Mouse (Mus musculus) heart, postnatal 36 days (tissue): ENCODE results near the gene Pea15a. TPM values are rescaled to one million over a fixed set of nuclear protein-coding genes. Genes with fewer than 3 reads are reported as not detected.
"Not testable (repeated sequence)": the region's sequence is repeated elsewhere in the genome, so short reads cannot be mapped to it uniquely, and the experiment has no call there.

ENCODE experiments used
- DNase-seq, 2 experiments: peaks; one replicate each; pipeline ENCODE4 v3.0.0; 2021 to 2022
- intact Hi-C: fragments of 180-260 bp; cut with DNase I; formaldehyde crosslinking; loops from one replicate; pipeline ENCODE4 v1.15.1; 2025
- total RNA-seq, 2 experiments: library from RNA; stranded (reverse); gene quantifications; 2 replicates each; pipeline ENCODE4 v1.2.3; 2021

Gene Pea15a
- total RNA-seq, result 10 to 100 TPM; 59.1 to 65.0 TPM

DNA sequence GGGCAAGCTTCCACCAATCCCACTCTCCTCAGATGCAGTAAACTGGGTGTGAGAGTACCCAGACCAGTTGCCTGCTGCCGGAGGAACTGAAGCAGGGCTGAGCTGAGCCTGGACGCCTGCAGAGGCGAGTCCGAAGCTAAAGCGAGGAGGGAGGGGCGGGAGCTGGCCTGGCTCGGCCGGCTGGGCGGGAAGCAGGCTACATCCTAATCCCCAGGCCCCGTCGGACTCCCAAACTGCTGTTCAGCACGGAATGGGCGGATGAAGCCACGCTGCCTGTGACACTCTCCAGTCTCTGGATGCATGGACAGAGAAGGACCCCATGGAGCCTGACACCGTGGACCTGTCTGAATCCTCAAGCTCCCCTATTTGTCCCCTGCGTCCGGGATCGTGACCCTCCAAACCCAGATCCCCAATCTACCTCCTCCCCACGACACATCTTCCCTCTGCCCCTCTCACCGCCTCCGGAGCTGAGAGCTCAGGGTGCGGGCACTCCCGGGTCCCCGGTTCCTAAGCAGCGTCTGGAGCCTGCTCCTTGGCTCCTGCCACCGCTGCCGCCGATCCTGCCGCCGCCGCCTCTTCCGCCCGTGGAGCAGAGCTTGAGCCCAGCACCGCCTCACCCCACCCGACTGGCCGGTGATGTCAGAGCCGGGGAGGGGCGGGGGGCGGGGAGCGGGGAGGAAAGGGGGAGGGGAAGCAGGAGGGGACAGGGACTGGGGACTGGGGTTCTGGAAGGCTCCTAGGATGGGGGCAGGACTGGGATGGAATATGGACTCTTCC is at the start of gene Pea15a:
Gene Pea15a, minus strand, starts transcription at position 664 of the 777 bp plus-strand sequence.
- DNase-seq, result peak; percentile 86 to 88
- intact Hi-C loops, result loop anchor here (2.0 kb wide), 1 partner anchor 58 kb away; the partner anchor contains the start of gene Dcaf8

DNA sequence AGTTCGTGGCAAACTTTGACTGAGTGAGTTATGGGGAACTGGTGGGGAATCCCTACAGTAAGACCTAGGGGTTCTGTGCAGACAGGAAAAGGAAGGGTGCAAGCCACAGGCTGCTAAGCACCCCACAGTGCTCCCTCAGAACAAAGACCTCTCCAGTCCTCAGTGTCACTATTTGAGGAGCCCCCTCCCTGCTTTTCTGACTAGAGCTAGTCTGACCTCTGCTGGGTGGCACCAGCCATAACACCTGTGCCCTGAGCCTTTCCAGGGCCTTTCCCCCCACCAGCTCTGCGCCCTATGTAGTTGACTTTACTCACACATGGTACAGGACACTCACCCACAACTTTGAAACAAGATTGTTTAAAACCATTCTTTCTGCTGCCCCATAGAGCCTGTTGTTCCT is 41.1 kb upstream of the Pea15a start:
- intact Hi-C loops, result loop anchor here (1.0 to 5.0 kb wide), 5 partner anchors 55 to 201 kb away; partner anchors contain the start of gene Dcaf8
- peak; percentile 31 to 34 for DNase-seq

DNA sequence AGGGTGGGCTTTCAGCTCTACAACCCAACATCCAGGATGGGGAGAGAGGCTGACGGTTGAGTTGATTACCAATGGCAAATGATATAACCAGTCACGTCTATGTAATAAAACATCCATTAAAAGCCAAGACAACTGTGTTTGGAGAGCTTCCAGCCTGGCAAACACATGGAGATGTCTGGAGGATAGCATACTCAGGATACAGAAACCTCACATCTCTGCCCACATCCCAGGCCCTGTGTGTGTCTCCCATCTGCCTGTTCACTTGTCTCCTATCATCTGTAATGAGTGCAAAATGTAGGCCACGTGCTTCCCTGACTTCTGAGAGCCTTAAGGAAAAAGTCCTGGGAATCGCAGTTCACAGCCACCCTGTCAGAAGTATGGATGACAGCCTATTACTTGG is 40.6 kb upstream of the Pea15a start:
- intact Hi-C loops, result loop anchor here (1.0 to 5.0 kb wide), 4 partner anchors 55 to 128 kb away; partner anchors contain the start of gene Dcaf8
- DNase-seq, result no peak

DNA sequence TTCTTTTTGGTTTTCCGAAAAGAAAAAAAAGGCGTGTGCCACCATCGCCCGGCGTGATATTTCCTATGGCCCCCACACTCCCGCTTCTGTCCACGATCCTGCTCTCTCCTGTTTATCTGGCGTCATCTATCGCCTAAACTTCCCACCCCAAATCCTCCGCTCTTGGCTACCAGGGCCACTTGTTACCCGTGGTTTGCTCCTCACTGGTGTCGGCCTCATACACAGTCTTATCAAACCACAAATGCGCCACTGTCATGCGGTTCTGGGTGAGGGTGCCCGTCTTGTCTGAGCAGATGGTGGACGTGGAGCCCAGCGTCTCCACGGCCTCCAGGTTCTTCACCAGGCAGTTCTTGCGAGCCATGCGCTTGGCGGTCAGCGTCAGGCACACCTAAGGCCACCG is 38.0 kb upstream of the Pea15a start:
- intact Hi-C loops, result loop anchor here (5.0 kb wide), 2 partner anchors 58 to 97 kb away; partner anchors contain the start of gene Dcaf8
- not testable (repeated sequence) for DNase-seq

DNA sequence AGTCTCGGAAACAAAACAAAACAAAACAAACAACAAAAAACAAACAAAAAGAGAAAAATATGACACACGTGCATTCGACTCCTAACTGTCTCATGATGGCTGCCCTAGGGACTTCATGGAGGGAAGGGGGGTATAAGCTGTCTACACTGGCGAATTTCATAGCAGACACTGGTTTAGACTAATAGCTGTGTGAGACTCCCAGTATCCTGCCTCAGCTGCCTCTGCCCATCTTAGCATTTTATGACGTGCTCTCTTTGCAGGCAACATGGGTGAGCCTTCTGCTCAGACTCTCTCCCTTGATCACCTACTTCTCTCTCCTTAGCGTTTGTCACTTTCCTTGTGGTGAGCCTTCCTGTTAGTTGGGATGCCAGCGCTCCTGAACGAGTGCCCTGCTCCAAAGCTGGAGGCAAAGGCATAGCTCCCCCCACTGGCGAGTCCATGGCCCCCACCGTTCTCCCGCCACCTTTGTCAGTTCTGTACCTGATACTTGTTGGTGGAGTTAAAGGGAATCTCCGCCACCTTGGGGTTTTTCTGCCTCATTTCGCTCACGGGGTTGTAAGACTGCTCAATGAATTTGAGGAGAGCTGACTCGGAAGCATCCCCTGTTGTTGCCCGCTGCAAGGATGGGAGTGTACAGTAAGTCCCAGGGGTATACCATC is 37.1 kb upstream of the Pea15a start:
- peak; percentile 38 to 49 for DNase-seq
- intact Hi-C loops, result no loop called here

DNA sequence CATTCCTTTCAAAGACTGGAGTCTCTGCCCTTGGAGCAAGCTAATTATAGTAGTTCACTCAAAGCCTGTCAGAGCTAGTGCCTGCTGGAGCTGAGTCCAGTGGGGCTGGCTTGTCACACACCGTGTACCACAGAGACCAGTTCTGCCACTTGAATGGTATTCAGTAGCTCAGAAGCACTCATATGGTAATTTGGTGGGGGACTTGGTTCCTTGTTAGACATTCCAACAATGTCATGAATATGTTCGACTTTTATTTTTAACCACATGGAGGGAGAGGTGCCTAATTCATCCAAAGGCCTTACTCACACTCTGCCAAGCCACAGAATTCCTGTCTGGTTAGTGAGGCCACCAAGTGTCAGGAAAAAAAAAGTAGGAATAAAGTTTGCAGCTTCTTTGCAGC is 35.8 kb upstream of the Pea15a start:
- DNase-seq, result peak in 1 of 2 experiments; percentile 34
- intact Hi-C loops, result no loop called here

DNA sequence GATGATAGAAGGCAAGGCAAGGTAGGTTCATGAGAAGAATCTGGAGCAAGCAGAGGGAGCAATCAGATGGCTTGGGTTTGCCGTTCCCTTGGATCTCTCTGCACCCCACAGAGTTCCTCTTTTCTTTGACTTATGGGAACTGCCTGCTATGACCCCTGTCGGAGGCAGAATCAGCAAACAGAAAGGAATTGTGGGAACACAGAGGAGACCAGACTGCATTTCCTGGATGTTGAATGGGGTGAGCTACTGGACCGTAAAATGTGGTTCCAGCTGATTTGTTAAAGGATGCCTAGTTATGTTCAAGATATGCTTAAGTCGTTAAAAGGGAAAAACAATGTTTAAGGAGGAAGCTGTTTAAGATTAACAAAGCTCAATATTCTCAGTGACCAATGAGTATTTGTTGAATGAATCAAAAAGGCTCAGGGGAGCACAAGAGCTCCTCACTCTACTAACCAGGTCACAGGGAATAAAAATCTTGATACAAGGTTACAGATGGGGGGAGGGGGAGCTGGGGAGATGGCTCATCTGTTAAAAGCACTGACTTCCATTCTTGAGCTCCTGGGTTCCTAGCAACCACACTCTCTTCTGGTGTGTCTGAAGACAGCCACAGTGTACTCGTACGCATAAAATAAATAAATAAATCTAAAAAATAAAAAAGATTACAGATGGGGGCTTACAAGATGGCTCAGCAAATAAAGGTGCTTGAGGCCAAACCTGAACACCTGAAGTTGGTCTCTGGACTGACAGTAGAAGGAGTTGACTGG is 34.5 kb upstream of the Pea15a start:
- intact Hi-C loops, result no loop called here

DNA sequence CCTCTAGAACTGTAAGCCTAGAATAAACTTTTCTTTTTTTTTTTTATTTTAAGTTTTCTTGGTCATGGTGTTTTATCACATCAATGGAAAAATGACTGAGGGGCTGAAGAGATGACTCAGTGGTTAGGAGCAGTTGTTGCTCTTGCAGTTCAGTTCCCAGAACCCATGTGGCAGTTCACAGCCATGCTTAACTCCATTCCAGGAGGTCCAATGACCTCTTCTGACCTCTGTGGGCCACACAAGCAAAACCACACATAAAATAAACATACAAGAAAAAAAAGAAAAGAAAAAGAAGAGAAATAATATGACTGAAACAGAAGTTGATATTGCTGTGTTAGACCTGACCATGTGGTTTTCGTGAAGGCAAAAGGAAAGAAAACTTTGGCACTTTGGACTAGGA is 22.6 kb upstream of the Pea15a start:
- intact Hi-C loops, result no loop called here
- DNase-seq, result no peak

More for the DNA sequence above, 34.5 kb upstream of the Pea15a start:
- no peak for DNase-seq

DNA sequence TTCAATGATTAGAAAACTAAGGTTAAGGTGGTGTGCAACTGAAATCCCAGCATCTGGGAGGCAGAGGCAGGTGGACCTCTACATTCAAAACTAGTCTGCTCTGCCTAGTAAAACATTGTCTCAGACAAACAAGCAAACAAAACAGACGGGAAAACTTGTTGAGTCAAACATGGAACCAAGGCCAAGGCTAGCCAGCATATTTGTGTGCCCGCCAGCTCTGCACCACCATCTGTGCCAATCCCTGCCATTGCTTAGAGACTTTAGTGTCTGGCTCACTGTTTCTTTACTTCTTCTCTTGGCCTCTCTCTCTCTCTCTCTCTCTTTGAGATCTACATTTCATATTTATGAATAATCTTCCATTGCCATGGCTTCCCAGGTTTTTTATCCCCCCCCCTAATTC is 21.6 kb upstream of the Pea15a start:
- DNase-seq, result no peak
- intact Hi-C loops, result no loop called here

DNA sequence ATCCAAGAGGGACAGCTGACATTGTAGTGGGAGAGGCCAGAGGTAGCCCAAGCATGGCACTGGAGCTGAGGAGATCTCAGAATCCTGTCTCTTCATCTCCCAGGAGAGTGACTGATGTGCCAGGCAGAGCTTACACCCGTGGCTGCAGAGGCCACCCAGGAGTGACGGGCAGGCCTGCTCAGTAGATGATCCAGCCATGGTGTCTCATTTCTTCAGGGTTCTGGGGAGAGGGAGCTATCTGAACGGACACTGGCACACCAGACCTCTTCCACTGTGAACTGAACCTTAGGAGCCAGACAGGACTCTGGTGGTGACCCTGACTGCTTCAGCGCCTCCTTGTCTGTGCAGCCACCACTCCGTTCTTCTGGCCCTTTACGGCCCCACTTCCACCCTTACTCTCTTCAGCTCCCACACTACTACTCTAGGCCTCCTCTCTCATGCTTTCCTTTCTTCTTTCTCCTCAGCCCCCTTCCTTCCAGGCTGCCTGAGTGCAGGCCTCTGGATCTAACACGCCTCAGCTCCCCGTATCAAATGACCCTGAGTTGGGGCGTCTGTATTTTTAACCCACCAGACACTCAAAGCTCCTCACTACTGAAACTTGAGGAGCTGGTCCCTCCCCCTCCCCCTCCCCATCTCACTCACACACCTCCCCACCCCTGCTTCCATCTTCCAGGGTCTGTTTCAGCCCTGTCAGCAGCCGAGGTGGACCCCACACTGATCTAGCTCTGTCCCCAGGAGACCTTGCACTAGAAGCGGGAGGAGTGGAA is 14.9 kb upstream of the Pea15a start:
- intact Hi-C loops, result no loop called here
- no peak for DNase-seq

DNA sequence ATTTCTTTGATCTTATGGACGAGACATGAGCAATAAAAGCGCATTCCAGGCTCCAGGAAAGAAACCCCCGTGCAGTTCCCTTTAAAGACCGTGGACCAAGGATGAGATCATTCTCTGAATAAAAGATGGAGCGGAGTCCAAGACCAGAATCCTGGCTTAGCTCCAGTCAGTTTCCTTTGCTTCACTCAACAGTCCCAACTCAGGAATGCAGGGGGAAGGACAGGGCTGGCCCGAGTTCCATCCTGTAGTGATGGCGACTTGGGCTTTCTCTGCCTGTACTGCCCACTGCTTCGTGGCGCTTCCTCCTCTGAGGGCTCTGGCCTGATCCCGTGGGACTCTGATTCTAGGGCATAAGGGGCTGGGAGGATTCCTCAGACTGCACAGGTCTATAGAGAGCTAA is 13.8 kb upstream of the Pea15a start:
- intact Hi-C loops, result no loop called here
- DNase-seq, result peak; percentile 73 to 81

DNA sequence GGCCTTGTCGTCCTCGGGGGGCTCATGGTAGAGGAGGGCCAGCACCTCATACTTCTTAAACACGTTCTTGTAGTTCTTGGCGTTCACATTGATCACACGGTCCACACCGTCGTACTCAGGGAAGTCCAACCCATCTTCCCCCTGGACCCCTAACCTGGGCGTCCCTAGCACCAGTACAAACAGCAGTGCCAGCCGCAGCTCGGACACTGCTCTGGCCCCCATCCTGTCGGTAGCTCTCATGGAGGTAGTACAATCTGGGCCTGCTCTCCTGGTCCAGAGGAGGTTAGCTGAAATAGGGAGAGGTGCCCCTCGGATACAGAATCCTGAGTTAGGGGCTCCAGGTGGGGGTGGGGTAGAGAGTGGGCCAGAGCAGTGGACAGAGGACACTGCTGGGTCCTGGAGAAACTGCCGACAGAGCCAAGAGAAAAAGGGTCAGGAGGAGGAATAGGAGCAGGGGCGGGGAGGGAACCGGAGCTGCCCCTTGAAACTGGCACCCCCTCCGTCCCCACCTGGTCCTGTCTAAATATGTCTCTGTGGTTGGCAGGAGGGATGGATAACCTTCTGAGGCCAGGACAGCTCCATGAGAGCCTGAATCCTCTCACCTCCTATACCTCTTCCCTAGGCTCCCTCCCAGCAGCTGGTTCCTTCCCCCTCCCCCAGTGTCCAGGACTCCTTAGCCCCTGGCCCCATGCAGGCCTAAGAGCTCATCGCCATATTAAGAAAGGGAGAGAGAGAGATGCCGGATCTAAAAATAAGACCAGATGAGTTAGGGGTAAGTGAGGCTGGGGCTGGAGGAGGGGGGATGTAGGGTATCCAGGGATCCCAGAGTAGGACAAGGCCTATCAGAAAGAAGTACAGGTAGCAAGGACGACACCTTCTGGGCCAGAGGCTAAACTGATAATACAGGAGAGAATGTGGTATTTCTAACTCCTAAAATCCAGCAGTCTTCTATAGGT is 13.1 kb upstream of the Pea15a start, which contains the start of gene Casq1:
Gene Casq1, minus strand, starts transcription at position 418 of the 956 bp plus-strand sequence.
- no peak for DNase-seq

DNA sequence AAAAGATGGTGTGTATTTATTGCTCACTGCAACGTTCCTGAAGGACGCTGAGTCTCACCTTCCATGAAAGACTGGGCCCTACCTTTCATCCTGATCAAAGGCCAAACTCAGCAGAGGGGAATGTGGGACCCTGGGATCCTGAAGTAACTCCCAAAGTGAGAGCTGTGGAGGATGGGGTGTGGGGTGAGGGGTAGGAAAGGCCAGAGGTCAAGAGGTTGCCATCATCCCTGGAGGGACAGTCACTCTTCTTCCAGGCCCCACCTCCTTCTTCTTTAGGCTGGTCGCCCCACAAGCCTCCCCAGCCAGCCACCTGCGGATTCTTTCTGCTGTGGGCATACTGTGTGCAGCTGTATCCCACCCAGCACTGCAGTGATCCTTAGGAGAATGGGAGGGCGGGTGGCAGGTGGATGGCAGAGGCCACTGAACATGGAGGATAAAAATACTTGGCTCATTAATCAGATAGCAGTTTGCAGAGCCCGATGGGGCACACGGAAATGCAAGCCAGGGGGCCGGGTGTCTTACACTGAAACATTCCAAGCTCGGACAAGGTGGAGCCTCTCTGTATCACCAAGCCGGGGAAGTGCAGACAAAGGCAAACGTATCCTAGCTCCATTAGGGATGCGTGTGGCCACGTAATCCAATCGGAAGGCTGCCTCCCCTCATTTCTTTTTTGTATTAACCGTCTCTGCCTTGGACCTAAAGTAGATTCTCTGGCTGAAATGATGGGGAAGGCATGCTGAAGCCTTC is 11.7 kb upstream of the Pea15a start:
- intact Hi-C loops, result loop anchor here (10.0 kb wide), 1 partner anchor 286 kb away; the partner anchor contains the start of gene Tagln2
- no peak for DNase-seq

More for the DNA sequence above, 13.1 kb upstream of the Pea15a start, which contains the start of gene Casq1:
- intact Hi-C loops, result loop anchor here (10.0 kb wide), 1 partner anchor 285 kb away; the partner anchor contains the start of gene Tagln2

DNA sequence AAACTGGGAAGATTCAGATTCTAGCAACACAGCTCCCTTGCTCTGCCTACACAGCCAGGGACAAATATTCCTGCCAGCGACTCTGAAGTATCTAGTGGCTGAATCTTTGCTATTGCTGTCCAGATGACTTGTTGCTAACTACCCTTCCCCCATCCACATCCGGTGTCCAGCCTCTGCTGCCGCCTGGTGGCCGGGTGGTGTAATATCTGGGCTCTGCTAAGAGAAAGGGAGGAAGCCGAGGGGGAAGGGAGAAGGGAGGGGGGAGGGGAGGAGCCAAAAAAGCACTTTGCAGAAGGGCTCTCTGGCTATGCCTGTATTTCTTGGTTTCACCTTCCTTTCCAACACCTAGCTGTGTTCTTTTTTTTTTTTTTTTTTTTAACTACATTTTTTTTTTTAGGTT is 10.5 kb upstream of the Pea15a start:
- intact Hi-C loops, result loop anchor here (1.0 to 10.0 kb wide), 4 partner anchors 26 to 288 kb away; partner anchors contain the start of gene Tagln2
- peak; percentile 96 to 97 for DNase-seq

DNA sequence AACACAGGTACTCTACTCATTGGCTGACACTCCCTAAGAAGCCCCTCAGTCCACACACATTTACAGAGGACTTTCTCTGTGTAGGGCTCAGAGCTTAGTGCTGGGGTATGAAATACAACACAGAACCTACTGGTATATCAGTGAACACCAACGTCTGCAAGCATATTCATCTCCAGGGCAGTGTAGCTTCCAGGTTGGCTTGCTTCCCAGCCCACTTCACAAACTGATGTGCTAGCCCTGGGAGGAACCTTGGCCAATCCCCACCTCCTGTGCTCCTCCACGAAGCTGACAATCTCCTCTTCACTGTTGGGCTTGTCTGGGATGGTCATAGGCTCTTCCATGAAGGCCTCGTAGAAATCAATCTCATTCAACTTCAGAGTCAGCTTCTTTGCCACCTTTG is 8.1 kb upstream of the Pea15a start:
- peak; percentile 54 to 59 for DNase-seq
- intact Hi-C loops, result loop anchor here (2.0 to 10.0 kb wide), 2 partner anchors 46 to 290 kb away; partner anchors contain the start of gene Tagln2

DNA sequence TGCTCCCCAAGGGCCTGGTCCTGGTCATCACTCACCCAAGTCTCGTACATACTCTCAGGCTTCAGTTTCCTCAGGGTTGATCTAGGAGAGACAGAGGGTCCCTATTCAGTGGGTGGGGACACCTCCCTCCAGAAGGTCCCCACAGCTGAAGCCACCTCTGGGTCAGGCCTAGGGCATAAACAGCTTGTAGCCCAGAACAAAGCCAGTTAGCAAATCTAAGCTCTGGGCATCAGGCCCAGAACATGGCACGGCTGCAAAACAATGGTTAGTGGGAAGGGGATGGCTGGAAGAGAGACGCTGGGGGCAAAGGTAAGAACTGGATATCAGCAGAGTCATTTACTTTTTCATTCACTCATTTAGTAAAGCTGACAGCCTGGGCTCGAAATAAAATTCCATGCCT is 7.2 kb upstream of the Pea15a start:
- DNase-seq, result no peak
- intact Hi-C loops, result loop anchor here (2.0 to 10.0 kb wide), 2 partner anchors 45 to 291 kb away; partner anchors contain the start of gene Tagln2

DNA sequence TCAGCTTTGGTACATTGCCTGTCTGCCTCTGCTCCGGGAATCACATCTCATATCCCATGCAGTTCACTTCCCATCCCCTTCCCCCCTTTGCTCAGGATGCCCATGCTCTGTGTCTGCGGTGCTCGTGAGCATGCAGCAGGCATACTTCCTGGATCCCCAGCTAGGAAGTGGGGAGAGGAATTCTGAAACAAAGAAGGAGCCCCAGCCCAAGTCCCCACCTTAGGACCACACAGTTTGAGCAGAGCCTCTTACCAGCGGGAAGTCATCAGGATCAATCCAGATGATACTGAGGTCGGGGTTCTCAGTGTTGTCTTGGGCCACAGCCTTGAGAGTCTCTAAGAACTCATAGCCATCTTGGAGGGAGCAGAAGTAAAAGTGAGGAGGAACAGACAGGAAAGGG is 6.2 kb upstream of the Pea15a start:
- intact Hi-C loops, result loop anchor here (10.0 kb wide), 1 partner anchor 292 kb away; the partner anchor contains the start of gene Tagln2
- DNase-seq, result no peak
